Mouse (Mus musculus) erythroblast, adult 5-6 weeks (primary cell): ENCODE results near the gene Farp1. TPM values are rescaled to one million over a fixed set of nuclear protein-coding genes. Genes with fewer than 3 reads are reported as not detected.

Experiments
- ATAC-seq: replicated peaks from 2 replicates; pipeline ENCODE4 v1.8.0; 2016; ENCODE audit warnings: moderate number of reproducible peaks, mild to moderate bottlenecking, moderate TSS enrichment, inconsistent platforms; ENCODE audit not compliant: poor library complexity, low FRiP score, severe bottlenecking
- total RNA-seq, 2 experiments: library from RNA; stranded (forward) in 1 of 2; stranded (reverse) in 1 of 2; fragments of 150-400 nt in 1 of 2; fragments of 200-764, 138-1000 nt in 1 of 2; gene quantifications; 2 replicates each; pipeline versions ENCODE4 v1.2.3 to v1.2.4; 2015 to 2017; ENCODE audit warnings: low replicate concordance in 2 of 2

The Farp1 gene
- total RNA-seq, 2 experiments from 2014 or later: 0.58 to 1.5 TPM

GRCm38 (mm10) chr14:121322150-121322549 is 287.1 kb downstream of the Farp1 start:
- ATAC-seq: no peak

- no peak for ATAC-seq
Observed at GRCm38 (mm10) chr14:121322641-121323040, 287.6 kb downstream of the Farp1 start.

GRCm38 (mm10) chr14:121324521-121325330 is 289.7 kb downstream of the Farp1 start:
- ATAC-seq: no peak

GRCm38 (mm10) chr14:121326432-121326831 is 291.4 kb downstream of the Farp1 start:
- ATAC-seq: no peak

GRCm38 (mm10) chr14:121328878-121329277 is 293.9 kb downstream of the Farp1 start:
- no peak for ATAC-seq

GRCm38 (mm10) chr14:121329401-121330089 is 294.5 kb downstream of the Farp1 start:
- no peak for ATAC-seq

GRCm38 (mm10) chr14:121330090-121330408 is 295.0 kb downstream of the Farp1 start:
- ATAC-seq: no peak

Other genes with a start within 250 kb of the Farp1 start
- 27.8 and 31.3 TPM in 2 replicates for gene Ipo5, start 124.0 kb upstream of the Farp1 start, total RNA-seq (2015; ENCODE audit: low replicate concordance)
- 28.0 and 41.3 TPM in 2 replicates for gene Ipo5, start 124.0 kb upstream of the Farp1 start, total RNA-seq (2017; ENCODE audit: low replicate concordance)